Mouse (Mus musculus): ENCODE data around the gene Gm49369. TPM values are rescaled to one million over a fixed set of nuclear protein-coding genes. Genes with fewer than 3 reads are reported as not detected.
"Not testable (repeated sequence)": the region's sequence is repeated elsewhere in the genome, so short reads cannot be mapped to it uniquely, and the experiment has no call there.

Gm49369 gene
- total RNA-seq, 2 experiments from 2014 or later = 24.9 TPM; not detected in 1

GRCm38 (mm10) chr7:142332741-142333140 lies 49.7 kb downstream of the Gm49369 start:
- not testable (repeated sequence) for ATAC-seq (ENCODE audit: poor library complexity, severe bottlenecking)

DNA sequence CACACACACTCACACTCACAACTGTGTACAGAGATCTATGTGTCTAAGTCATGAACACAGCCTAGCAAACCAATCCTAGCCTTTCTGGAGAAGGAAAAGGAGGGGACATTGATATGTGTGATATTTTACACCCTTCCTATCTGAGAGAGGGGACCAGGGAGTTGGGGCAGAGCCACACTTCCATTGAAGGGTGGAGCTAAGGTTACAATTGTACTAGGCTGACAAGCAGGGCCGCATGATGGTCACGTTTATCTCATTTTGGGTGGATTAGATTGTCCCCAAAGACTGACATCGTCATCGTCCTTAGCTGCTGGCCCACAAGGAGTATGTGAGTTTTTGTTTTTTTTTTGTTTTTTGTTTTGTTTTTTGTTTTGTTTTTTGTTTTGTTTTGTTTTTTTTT lies 51.2 kb downstream of the Gm49369 start:
- ATAC-seq (ENCODE audit: poor library complexity, severe bottlenecking) = no peak

DNA sequence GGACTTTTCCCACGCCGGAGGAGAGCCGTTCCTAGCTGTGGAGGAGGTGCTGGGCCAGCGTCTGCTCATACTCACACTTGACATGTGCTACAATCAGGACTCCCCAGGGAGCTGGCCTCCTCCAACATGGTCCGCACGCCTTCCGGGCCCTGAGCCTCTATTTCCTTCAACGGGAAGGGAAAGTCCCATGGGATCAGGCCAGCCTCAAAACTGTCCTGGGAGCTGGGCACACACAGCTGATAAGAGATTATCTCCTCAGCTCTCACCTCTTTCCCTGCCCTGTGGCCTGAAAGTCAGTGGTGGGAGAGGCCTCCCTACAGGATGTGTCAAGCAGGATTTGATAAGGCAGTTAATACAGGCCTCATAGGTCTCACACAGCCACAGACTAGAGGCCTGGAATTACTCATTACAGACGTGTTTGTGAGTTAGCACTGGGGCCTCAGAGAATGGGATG lies 52.2 kb downstream of the Gm49369 start:
- no peak for ATAC-seq (ENCODE audit: poor library complexity, severe bottlenecking)

DNA sequence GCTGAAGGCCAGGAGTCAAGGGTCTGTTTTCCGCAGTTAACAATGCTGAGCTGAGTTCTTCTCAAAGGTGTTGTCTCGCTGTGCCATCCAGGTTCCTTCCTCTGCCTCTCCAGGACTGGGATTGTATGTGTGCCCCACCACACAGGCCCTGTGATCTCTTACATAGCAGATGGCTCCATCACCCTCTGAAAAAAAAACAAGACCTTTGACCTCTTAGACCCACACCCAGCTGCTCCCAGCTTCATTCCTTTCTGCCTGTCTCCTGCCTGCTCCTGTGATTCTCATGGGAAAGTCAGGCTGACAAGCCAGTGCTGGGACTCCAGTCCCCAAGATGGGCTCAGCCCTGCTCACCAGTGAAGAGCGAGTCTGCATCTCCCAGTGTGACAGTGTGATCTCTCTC lies 54.0 kb downstream of the Gm49369 start:
- no peak for ATAC-seq (ENCODE audit: poor library complexity, severe bottlenecking)

DNA sequence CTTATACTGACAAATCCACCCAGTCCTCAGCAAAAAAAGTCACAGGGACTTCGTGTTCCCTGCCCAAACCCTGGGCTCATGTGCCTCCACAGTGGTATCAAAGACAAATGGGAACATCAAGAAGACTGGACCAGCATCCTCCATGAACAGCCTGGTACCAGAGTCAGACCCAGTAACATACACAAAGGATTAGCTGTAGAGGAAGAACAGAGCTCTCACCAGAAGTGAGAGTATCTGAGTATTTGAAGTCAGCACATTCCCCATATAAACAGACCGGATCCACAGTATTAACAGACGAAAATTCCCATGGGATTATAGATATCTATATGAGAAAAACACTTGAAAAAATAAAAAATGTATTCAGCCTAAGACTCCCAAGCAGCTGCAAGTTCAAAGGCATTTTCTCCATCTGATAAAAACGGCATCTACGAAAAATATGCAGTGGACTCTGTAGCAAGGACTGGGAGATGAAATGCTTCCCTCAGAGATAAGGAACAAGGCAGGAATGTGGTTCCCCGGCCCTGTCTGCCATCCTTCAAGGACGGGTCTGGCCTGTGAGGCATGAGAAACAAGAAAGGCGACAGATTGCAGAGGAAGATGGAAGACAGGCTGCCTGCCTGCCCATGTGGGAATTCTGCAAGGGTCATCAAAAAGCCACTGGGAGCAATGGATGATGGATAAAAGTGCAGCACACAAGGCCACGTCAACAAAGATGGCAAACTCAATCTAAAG lies 55.6 kb downstream of the Gm49369 start:
- ATAC-seq (ENCODE audit: poor library complexity, severe bottlenecking) = no peak

- ATAC-seq (ENCODE audit: poor library complexity, severe bottlenecking) = no peak
Observed at GRCm38 (mm10) chr7:142323396-142324117, 58.9 kb downstream of the Gm49369 start.

- ATAC-seq (ENCODE audit: poor library complexity, severe bottlenecking) = no peak
Observed at GRCm38 (mm10) chr7:142322641-142323040, 59.8 kb downstream of the Gm49369 start.

DNA sequence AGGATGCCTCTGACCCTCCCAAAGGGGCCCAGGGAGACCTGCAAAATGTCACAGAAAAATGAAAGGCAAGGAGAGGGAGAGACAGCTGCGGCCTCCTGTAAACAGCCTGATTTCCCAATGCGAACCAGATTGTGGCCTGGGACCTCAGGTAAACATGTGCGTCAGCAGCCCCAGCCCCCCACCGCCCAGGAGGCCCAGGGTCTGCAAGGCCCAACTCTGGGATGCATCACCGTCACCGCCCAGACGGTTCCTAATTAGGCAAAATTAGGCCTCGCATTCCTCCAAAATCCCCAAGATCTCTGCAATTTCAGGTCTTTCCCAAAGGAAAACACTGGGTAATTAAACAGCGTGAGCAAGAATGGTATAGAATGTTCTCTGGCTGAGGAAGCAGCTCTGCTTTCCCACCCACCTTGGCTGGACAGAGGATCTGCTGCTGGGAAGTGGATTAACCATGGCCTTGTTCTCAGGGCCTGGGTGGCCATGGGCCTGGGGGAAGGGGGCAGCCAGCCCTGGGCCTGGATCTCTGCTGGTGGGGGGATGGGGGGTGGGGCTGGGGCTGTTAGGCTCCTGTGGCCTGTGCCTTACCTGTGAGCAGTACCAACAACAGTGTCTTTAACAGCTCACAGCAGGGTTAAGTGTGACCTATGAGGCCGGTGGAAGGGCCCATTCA lies 60.7 kb downstream of the Gm49369 start:
- ATAC-seq (ENCODE audit: poor library complexity, severe bottlenecking) = not testable (repeated sequence)

Other genes starting within 250 kb of the Gm49369 start
- gene Gm39115, start 246.6 kb downstream of the Gm49369 start, total RNA-seq (2015) = not detected in 2 replicates
- gene Gm39115, start 246.6 kb downstream of the Gm49369 start, total RNA-seq (2017) = not detected in 2 replicates
- gene Gm45337, start 238.1 kb downstream of the Gm49369 start, total RNA-seq (2015) = not detected in 2 replicates
- not detected in 2 replicates for gene Gm45337, start 238.1 kb downstream of the Gm49369 start, total RNA-seq (2017)
- not detected in 2 replicates for gene Gm29735, start 225.6 kb downstream of the Gm49369 start, total RNA-seq (2015)
- not detected in 2 replicates for gene Gm29735, start 225.6 kb downstream of the Gm49369 start, total RNA-seq (2017)
- gene Gm4553, start 216.9 kb downstream of the Gm49369 start, total RNA-seq (2015) = not detected in 2 replicates
- gene Gm4553, start 216.9 kb downstream of the Gm49369 start, total RNA-seq (2017) = not detected in 2 replicates
- not detected in 2 replicates for gene Krtap5-2, start 206.7 kb downstream of the Gm49369 start, total RNA-seq (2015)
- not detected in 2 replicates for gene Krtap5-2, start 206.7 kb downstream of the Gm49369 start, total RNA-seq (2017)
- not detected in 2 replicates for gene Gm10153, start 192.3 kb downstream of the Gm49369 start, total RNA-seq (2015)
- gene Gm10153, start 192.3 kb downstream of the Gm49369 start, total RNA-seq (2017) = not detected in 2 replicates
- not detected in 2 replicates for gene Krtap5-3, start 181.3 kb downstream of the Gm49369 start, total RNA-seq (2015)
- gene Krtap5-3, start 181.3 kb downstream of the Gm49369 start, total RNA-seq (2017) = not detected in 2 replicates
- gene Gm7579, start 170.8 kb downstream of the Gm49369 start, total RNA-seq (2015) = not detected in 2 replicates
- not detected in 2 replicates for gene Gm7579, start 170.8 kb downstream of the Gm49369 start, total RNA-seq (2017)
- gene Krtap5-5, start 152.7 kb downstream of the Gm49369 start, total RNA-seq (2015) = not detected in 2 replicates
- gene Krtap5-5, start 152.7 kb downstream of the Gm49369 start, total RNA-seq (2017) = not detected in 2 replicates
- not detected in 2 replicates for gene Gm40460, start 141.6 kb downstream of the Gm49369 start, total RNA-seq (2015)
- not detected in 2 replicates for gene Gm40460, start 141.6 kb downstream of the Gm49369 start, total RNA-seq (2017)
- gene Gm2431, start 124.3 kb downstream of the Gm49369 start, total RNA-seq (2015) = not detected in 2 replicates
- not detected in 2 replicates for gene Gm2431, start 124.3 kb downstream of the Gm49369 start, total RNA-seq (2017)
- not detected in 2 replicates for gene Gm4559, start 108.3 kb downstream of the Gm49369 start, total RNA-seq (2015)
- gene Gm4559, start 108.3 kb downstream of the Gm49369 start, total RNA-seq (2017) = not detected in 2 replicates
- not detected in 2 replicates for gene Krtap5-1, start 85.5 kb downstream of the Gm49369 start, total RNA-seq (2015)
- gene Krtap5-1, start 85.5 kb downstream of the Gm49369 start, total RNA-seq (2017) = not detected in 2 replicates
- gene Krtap5-4, start 79.1 kb downstream of the Gm49369 start, total RNA-seq (2015) = not detected in 2 replicates
- gene Krtap5-4, start 79.1 kb downstream of the Gm49369 start, total RNA-seq (2017) = not detected in 2 replicates
- gene Ifitm10, start 8.9 kb downstream of the Gm49369 start, total RNA-seq (2015) = 2.1 and 3.6 TPM in 2 replicates
- gene Ifitm10, start 8.9 kb downstream of the Gm49369 start, total RNA-seq (2017) = 0.48 and 1.4 TPM in 2 replicates
- gene Ctsd, start 5.4 kb upstream of the Gm49369 start, total RNA-seq (2015) = 193 and 197 TPM in 2 replicates
- 218 and 236 TPM in 2 replicates for gene Ctsd, start 5.4 kb upstream of the Gm49369 start, total RNA-seq (2017)
- 0.39 TPM in 1 of 2 replicates, not detected in the other for gene Syt8, start 52.2 kb upstream of the Gm49369 start, total RNA-seq (2015)
- gene Syt8, start 52.2 kb upstream of the Gm49369 start, total RNA-seq (2017) = not detected in 2 replicates
- 18.8 and 20.9 TPM in 2 replicates for gene Tnni2, start 59.1 kb upstream of the Gm49369 start, total RNA-seq (2015)
- 25.6 and 27.6 TPM in 2 replicates for gene Tnni2, start 59.1 kb upstream of the Gm49369 start, total RNA-seq (2017)
- gene Lsp1, start 78.1 kb upstream of the Gm49369 start, total RNA-seq (2015) = 1,220 and 1,304 TPM in 2 replicates
- 1,314 and 1,552 TPM in 2 replicates for gene Lsp1, start 78.1 kb upstream of the Gm49369 start, total RNA-seq (2017)
- 1.4 and 1.5 TPM in 2 replicates for gene Tnnt3, start 116.2 kb upstream of the Gm49369 start, total RNA-seq (2015)
- gene Tnnt3, start 116.2 kb upstream of the Gm49369 start, total RNA-seq (2017) = 3.7 and 3.9 TPM in 2 replicates
- 3.8 and 12.3 TPM in 2 replicates for gene Mrpl23, start 150.0 kb upstream of the Gm49369 start, total RNA-seq (2015)
- 37.2 and 52.6 TPM in 2 replicates for gene Mrpl23, start 150.0 kb upstream of the Gm49369 start, total RNA-seq (2017)